Mouse (Mus musculus) hindbrain, embryonic 15.5 days (tissue): Measurements from ENCODE around the gene Ube2o. TPM values are rescaled to one million over a fixed set of nuclear protein-coding genes. Genes with fewer than 3 reads are reported as not detected.

Experiments
- polyA plus RNA-seq: library from polyadenylated mRNA; unstranded; fragments of >200 nt; fragmentation: Nextera tagmentation; extraction: Ambion mirVana; gene quantifications from 2 replicates; pipeline ENCODE4 v1.2.1, GENCODE M21; 2015

Ube2o gene
- polyA plus RNA-seq, 1 experiment from 2014 or later: 36.7 TPM

Other genes with a start within 250 kb of the Ube2o start
- 13.7 and 23.2 TPM in 2 replicates for gene Foxj1, start 246.0 kb downstream of the Ube2o start, polyA plus RNA-seq
- gene Rnf157, start 168.4 kb downstream of the Ube2o start, polyA plus RNA-seq: 69.8 and 78.1 TPM in 2 replicates
- gene Ubald2, start 147.4 kb downstream of the Ube2o start, polyA plus RNA-seq: 42.7 and 44.3 TPM in 2 replicates
- gene Qrich2, start 115.2 kb downstream of the Ube2o start, polyA plus RNA-seq: 0.07 and 0.47 TPM in 2 replicates
- gene Prpsap1, start 87.2 kb downstream of the Ube2o start, polyA plus RNA-seq: 181 and 186 TPM in 2 replicates
- gene Sphk1, start 50.5 kb downstream of the Ube2o start, polyA plus RNA-seq: 8.4 and 11.0 TPM in 2 replicates
- gene Aanat, start 5.0 kb upstream of the Ube2o start, polyA plus RNA-seq: 0.14 TPM in 1 of 2 replicates, not detected in the other
- 1.1 and 1.6 TPM in 2 replicates for gene Rhbdf2, start 45.6 kb upstream of the Ube2o start, polyA plus RNA-seq
- gene Prcd, start 72.1 kb upstream of the Ube2o start, polyA plus RNA-seq: 2.8 and 3.8 TPM in 2 replicates
- 25.7 and 29.1 TPM in 2 replicates for gene Cygb, start 72.9 kb upstream of the Ube2o start, polyA plus RNA-seq
- not detected in 2 replicates for gene St6galnac1, start 194.1 kb upstream of the Ube2o start, polyA plus RNA-seq
- gene Mxra7, start 246.6 kb upstream of the Ube2o start, polyA plus RNA-seq: 41.5 and 42.8 TPM in 2 replicates